Mouse (Mus musculus) hindbrain, embryonic 10.5 days (tissue): ENCODE results near the gene Lrrc36. TPM values are rescaled to one million over a fixed set of nuclear protein-coding genes. Genes with fewer than 3 reads are reported as not detected.

Experiments used
- DNase-seq: peaks from one replicate; pipeline ENCODE4 v3.0.0-alpha.2; 2017; ENCODE audit warnings: low spot score
- H3K27ac ChIP-seq: fragments of 300-500 bp; sonication (generic); 2 replicates; pipeline ENCODE4 v1.5.1; 2016; ENCODE audit warnings: mild to moderate bottlenecking, moderate library complexity
- H3K27me3 ChIP-seq: fragments of 300-500 bp; sonication (generic); 2 replicates; pipeline ENCODE4 v1.6.1; 2016; ENCODE audit warnings: mild to moderate bottlenecking; ENCODE audit not compliant: poor library complexity, insufficient read depth, severe bottlenecking
- H3K36me3 ChIP-seq: fragments of 300-500 bp; sonication (generic); 2 replicates; pipeline ENCODE4 v1.6.1; 2016; ENCODE audit warnings: mild to moderate bottlenecking, moderate library complexity
- H3K4me1 ChIP-seq: fragments of 300-500 bp; sonication (generic); replicated peaks from 2 replicates; pipeline ENCODE4 v1.6.1; 2016; ENCODE audit warnings: mild to moderate bottlenecking
- H3K4me3 ChIP-seq: fragments of 300-500 bp; sonication (generic); 2 replicates; pipeline ENCODE4 v1.5.1; 2016; ENCODE audit warnings: mild to moderate bottlenecking, moderate library complexity
- H3K9me3 ChIP-seq: fragments of 300-500 bp; sonication (generic); 2 replicates; pipeline ENCODE4 v1.6.1; 2016; ENCODE audit warnings: mild to moderate bottlenecking, moderate library complexity
- WGBS: fragments of 180-500 bp; shearing (Covaris S2); methylation state at CpG from one replicate; pipeline ENCODE4 v1.1.7; 2016; 5-methylcytosine and 5-hydroxymethylcytosine counted together
- polyA plus RNA-seq: library from polyadenylated mRNA; unstranded; fragments of >200 nt; fragmentation: Nextera tagmentation; extraction: Ambion mirVana; gene quantifications from 2 replicates; pipeline ENCODE4 v1.2.1, GENCODE M21; 2016

Gene Lrrc36
- polyA plus RNA-seq, 1 experiment from 2014 or later, result 2.5 TPM

DNA sequence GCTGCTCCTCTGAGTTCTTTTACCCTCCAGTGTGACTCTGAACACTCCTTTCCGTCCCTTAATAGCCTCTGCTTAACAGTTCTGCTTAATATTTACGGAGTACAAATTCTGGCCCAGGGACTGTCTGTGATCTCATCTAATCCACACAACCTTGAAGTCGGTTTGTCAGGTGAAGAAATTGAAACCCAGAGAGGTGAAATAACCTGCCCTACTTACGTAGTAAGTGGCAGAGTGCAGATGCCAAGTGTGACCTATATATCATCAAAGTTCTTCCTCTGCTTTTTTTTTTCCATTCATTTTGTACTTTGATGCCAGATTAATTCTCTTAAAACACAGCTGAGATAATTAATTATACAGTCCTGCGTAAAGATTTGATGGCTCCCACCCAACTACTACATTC, 20.8 kb downstream of the Lrrc36 start:
- peaks cover 20% of the 10 kb centered on the region for H3K4me1 ChIP-seq
- 85% methylated on average over 5 of the region's 5 CpGs for WGBS
- no peaks in the 10 kb centered on the region for H3K27me3 ChIP-seq
- H3K27ac ChIP-seq, result peak overlapping the region; percentile 82
- H3K9me3 ChIP-seq, result no peaks in the 10 kb centered on the region
- DNase-seq, result no peak
- H3K4me3 ChIP-seq, result no peak overlapping the region
- no peaks in the 10 kb centered on the region for H3K36me3 ChIP-seq

DNA sequence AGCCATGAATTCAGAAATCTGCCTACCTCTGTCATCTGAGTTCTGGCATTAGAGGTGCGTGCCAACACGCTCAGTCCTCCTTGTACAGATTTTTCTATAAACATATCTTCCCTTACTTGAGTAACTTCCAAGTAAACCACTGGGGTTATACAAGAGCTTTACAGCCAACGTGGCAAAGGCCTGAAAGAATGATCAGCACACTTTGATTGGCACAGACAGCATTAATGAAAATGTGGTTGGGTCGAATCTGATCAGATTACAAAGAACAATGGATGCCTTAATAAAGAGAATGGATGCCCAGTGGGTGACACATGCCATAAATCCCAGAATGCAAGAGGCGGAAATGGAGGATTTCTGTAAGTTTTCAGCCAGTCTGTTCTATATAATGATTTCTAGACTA, 22.8 kb downstream of the Lrrc36 start:
- H3K4me1 ChIP-seq, result peaks cover 20% of the 10 kb centered on the region
- DNase-seq, result no peak
- 78% methylated on average over 5 of the region's 5 CpGs for WGBS

DNA sequence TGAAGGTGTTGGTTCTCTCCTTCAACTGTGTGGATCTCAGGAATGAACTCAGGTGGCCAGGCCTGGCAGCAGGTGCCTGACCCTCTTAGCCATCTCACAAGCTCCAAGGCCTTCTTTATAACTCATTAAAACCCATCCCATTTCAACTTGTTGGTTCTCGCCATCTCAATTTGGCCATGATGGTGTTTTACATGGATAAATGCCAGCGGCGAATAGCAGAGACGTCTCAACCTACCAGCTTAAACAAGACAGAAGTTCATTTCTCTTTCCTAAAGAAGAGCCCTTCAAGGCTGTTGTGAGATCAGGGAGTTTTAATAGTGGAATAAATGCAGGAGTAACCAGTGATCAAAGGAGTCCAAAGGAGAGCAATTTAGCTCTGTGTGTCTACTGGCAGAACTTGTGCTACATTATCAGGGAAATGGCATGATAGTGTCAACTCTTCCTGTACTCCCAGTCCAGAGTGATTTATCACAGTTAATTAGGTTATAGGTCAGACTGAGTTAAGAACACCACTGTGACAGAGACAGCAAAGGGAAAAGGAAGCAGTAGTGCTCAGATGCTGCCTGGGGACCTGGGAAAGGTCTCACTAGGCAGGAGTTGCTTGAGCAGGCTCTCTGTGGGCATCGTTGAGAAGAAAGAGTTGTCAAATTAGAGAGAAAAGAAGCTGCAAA, 23.8 kb downstream of the Lrrc36 start:
- DNase-seq, result no peak
- WGBS, result 93% methylated on average over 5 of the region's 5 CpGs
- H3K4me3 ChIP-seq, result no peak overlapping the region
- H3K36me3 ChIP-seq, result no peaks in the 10 kb centered on the region
- H3K4me1 ChIP-seq, result peaks cover 25% of the 10 kb centered on the region
- no peaks in the 10 kb centered on the region for H3K27me3 ChIP-seq
- H3K9me3 ChIP-seq, result no peaks in the 10 kb centered on the region
- H3K27ac ChIP-seq, result no peak overlapping the region

More for the DNA sequence above, 22.8 kb downstream of the Lrrc36 start:
- H3K4me3 ChIP-seq, result no peak overlapping the region
- H3K27ac ChIP-seq, result no peak overlapping the region
- H3K36me3 ChIP-seq, result no peaks in the 10 kb centered on the region
- no peaks in the 10 kb centered on the region for H3K27me3 ChIP-seq
- no peaks in the 10 kb centered on the region for H3K9me3 ChIP-seq

DNA sequence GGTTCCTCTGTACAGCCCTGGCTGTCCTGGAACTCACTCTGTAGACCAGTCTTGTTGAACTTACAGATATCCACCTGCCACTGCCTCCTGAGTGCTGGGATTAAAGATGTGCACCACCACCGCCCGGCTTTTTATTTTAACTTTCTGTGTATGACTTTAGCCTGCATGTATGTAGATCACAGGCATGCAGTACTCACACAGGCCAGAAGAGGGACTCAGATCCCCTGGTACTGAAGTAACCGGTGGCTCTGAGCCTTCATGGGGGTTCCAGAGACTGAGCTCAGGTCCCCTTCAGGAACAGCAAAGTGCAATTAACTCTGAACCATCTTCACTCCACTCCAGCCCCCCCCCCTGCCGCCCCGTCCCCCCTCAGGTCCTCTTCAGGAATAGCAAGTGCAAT, 25.5 kb downstream of the Lrrc36 start:
- Histone ChIP-seq H3K27me3 (no peaks in the 10 kb centered on the region), H3K36me3 (no peaks in the 10 kb centered on the region), H3K4me3 (no peak overlapping the region), H3K27ac (no peak overlapping the region), H3K4me1 (peaks cover 10% of the 10 kb centered on the region), H3K9me3 (no peaks in the 10 kb centered on the region)
- WGBS, result 39% methylated on average over 5 of the region's 5 CpGs
- DNase-seq, result peak; percentile 60

DNA sequence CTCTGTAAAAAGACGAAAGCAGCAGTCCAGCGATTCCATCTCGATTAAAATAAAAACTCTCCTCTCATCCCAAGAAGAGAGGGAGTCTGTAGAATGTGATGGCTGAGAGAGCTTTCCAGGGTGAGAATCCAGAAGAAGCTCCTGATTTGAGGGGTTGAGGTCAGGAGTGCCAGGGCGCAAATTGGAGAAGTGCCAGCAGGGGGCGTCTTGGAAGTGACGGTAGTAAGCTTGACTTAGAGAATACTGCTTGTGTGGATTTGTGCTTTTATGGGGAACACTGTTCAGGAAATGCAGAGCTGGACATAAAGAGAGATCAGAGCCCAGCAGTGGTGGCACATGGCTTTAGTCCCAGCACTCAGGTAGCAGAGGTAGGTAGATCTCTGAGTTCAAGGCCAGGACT, 28.1 kb downstream of the Lrrc36 start:
- H3K4me3 ChIP-seq, result no peak overlapping the region
- peak; percentile 79 for DNase-seq
- WGBS, result 5% methylated on average over 6 of the region's 6 CpGs
- peak overlapping the region; percentile 50; the same call in 1 of the 2 replicates for H3K27ac ChIP-seq
- no peaks in the 10 kb centered on the region for H3K27me3 ChIP-seq
- H3K9me3 ChIP-seq, result no peaks in the 10 kb centered on the region
- H3K36me3 ChIP-seq, result no peaks in the 10 kb centered on the region
- peaks cover 20% of the 10 kb centered on the region for H3K4me1 ChIP-seq

DNA sequence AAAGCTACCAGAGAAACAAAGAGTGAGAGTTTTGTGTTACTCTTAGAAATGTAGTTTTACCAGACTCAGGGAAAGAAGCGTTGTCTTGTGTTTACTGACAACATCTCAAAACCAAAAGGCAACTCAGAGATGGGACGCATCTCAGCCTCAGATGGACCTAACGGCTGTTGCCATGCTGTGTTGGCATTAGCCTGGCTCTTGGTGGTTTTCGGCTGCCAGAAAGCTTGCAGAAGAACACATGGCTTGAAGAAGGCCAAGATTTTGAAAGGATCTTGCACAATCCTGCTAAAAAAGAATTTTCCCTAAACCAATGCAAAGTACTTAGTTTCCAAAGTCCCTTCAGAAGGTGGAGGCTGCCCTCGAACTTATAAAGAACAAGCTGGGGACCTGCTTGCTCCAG, 29.3 kb downstream of the Lrrc36 start:
- Histone ChIP-seq H3K36me3 (no peaks in the 10 kb centered on the region), H3K27me3 (no peaks in the 10 kb centered on the region), H3K9me3 (no peaks in the 10 kb centered on the region), H3K4me3 (no peak overlapping the region), H3K4me1 (peaks cover 21% of the 10 kb centered on the region), H3K27ac (no peak overlapping the region)
- DNase-seq, result no peak
- WGBS, result 93% methylated on average over 5 of the region's 5 CpGs

DNA sequence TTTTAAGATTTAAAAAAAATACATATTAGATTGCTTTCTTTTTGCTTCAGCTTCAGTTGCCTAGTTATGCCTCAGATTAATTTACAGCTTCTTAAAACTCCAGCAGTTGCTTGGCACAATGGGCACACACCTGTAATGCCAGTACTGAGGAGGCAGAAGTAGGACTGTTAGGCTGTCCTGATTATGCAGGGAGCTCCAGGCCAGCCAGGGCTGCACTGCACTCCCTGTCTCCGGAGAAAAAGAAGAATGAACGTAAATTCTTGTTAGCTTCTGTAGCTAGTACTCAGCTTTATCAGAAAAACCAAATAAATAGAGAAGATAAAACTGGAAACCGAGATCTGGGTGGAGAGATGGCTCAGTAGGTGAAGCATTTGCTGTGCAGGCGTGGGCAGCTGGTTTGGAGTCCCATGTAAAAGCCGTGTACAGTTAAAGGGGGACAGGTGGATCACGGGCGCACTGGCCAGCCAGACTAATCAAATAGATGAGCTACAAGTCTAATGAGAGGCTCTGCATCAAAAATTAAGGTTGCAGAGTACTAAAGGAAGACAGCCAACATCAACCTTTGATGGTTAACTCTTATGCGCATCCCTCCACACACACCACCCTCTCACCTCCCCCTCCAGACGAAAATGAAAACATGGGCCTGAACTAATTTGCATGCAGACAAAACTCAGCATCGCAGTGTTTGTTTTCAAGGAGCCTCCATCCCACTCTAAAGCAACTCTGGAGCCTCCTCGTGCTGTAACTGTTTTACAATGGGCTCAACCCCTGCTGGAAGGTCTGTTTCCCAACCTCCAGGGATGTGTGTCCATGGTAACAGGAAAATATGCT, 32.1 kb downstream of the Lrrc36 start:
- Histone ChIP-seq H3K4me3 (peak overlapping the region; percentile 35), H3K4me1 (peaks cover 21% of the 10 kb centered on the region), H3K36me3 (no peaks in the 10 kb centered on the region), H3K27ac (peak overlapping the region; percentile 92), H3K27me3 (no peaks in the 10 kb centered on the region), H3K9me3 (no peaks in the 10 kb centered on the region)
- peak; percentile 72 for DNase-seq
- WGBS, result 21% methylated on average over 11 of the region's 11 CpGs

DNA sequence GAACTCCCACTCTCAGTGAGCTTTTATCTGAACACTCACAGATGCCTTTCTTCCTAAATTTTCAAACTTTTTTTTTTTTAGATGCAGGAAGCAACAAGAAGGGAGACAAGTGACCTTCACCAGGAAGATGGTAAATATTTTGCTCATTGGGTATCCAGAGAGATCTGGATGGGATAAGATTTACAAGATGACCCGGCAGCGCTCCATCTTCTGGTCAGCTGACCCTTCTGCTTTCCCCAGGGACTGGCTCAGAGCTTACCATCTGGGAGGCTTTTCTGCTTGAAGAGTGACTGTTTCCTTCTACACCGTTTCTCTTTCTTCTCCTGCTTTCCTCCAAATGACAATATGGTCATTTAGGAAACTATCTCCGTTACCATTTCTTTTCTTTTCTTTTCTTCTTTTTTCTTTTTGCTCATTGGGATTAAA, 32.8 kb downstream of the Lrrc36 start:
- no peaks in the 10 kb centered on the region for H3K27me3 ChIP-seq
- no peaks in the 10 kb centered on the region for H3K9me3 ChIP-seq
- H3K36me3 ChIP-seq, result no peaks in the 10 kb centered on the region
- H3K4me1 ChIP-seq, result peaks cover 21% of the 10 kb centered on the region
- peak overlapping the region; percentile 35 for H3K4me3 ChIP-seq
- peak overlapping the region; percentile 92 for H3K27ac ChIP-seq
- peak; percentile 70 for DNase-seq
- 9% methylated on average over 4 of the region's 4 CpGs for WGBS

DNA sequence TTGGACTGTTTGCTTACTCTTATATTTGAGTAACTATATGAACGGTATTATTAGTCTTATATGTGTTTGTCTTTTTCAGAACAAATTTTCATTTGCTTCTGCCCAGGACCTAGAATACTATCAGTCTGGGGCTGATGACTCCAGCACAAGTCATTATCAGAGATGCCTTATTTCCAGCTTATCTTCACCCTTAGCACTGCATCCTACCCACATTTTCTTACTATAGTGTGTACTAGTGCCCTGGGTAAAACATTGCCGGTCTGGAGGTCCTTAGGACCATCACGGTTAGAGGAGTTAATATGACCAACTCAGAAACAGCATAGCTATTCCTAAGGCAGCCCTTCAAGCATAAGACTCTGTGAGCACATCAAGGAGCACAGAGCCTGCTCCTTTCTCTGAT, 34.8 kb downstream of the Lrrc36 start:
- H3K27ac ChIP-seq, result 0 out of 2 replicates have a peak overlapping the region, but pooled peaks have one; percentile 40
- WGBS, result 97% methylated on average over 3 of the region's 3 CpGs

DNA sequence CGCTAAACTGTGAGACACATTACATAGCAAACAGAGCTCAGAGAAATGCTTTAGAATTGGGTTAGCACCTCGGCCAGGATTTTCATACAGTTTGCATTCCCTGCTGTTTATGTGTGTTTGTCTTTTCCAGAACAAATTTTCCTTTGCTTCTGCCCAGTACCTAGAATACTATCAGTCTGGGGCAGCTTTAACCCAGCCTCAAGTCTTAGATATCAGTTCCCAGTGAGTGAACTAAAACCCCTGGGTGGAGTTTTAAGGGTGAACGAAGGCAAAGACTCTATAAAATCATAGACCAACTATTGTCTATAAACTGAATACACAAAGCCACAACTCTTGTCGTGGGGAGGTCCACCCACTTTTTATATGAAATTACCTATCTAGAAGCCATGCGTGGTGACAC, 35.2 kb downstream of the Lrrc36 start:
- no peaks in the 10 kb centered on the region for H3K36me3 ChIP-seq
- H3K4me1 ChIP-seq, result peaks cover 26% of the 10 kb centered on the region
- 91% methylated on average over 5 of the region's 5 CpGs for WGBS
- no peak overlapping the region for H3K4me3 ChIP-seq
- DNase-seq, result no peak
- no peaks in the 10 kb centered on the region for H3K27me3 ChIP-seq
- H3K27ac ChIP-seq, result 0 out of 2 replicates have a peak overlapping the region, but pooled peaks have one; percentile 40
- no peaks in the 10 kb centered on the region for H3K9me3 ChIP-seq

More for the DNA sequence above, 34.8 kb downstream of the Lrrc36 start:
- Histone ChIP-seq H3K9me3 (no peaks in the 10 kb centered on the region), H3K4me1 (peaks cover 26% of the 10 kb centered on the region), H3K27me3 (no peaks in the 10 kb centered on the region), H3K36me3 (no peaks in the 10 kb centered on the region), H3K4me3 (no peak overlapping the region)
- no peak for DNase-seq

DNA sequence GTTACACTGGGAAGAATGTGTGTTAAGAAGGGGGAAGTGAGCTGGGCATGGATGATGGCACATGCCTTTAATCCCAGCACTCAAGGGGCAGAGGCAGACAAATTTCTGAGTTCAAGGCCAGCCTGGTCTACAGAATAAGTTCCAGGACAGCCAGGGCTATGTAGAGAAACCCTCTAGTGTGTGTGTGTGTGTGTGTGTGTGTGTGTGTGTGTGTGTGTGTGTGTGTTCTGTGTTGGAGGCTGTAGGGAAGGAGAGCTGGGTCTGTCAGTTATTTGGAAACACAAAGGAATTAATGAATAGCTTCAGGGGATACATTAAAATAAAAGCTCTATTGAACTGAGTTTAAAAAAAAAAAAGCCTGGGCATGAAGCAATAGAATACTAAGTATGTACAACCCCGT, 37.6 kb downstream of the Lrrc36 start:
- H3K4me1 ChIP-seq, result peaks cover 17% of the 10 kb centered on the region
- 44% methylated on average over 1 of the region's 1 CpGs for WGBS
- DNase-seq, result no peak
- no peak overlapping the region for H3K4me3 ChIP-seq
- no peaks in the 10 kb centered on the region for H3K27me3 ChIP-seq
- no peaks in the 10 kb centered on the region for H3K9me3 ChIP-seq
- H3K36me3 ChIP-seq, result no peaks in the 10 kb centered on the region
- no peak overlapping the region; the same call in 1 of the 2 replicates for H3K27ac ChIP-seq

DNA sequence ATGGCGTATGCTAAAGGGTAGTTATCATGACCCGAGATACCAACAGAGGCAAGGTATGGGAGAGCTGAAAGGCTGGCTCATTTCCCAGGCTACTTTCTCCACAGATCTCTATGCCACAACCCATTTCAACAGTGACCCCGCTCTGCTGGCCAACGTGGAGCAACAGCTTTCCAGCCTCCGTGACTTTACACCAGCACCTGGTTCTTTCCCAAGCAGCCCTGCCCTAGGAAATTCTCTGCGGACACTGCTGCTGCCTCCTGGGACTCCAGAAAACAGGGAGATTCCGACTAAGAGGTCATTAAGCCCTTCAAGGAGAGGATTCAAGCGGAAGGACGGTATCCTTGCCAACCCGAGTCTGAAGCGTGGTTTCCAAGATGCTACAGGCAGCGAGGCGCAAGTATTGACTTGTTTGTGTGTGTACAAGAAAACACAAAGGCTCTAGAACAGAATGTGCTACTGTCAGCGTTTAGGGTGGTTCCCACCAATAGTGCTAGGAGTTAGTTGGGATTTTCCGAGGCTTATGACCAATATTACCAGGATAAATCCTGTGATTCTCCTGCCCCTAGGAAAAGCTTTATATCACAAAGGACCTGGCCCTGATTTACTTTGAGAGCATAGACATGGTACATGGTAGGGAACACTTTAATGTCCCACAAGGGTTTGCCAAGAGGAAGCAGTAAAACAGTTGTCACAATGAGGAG, 38.7 kb downstream of the Lrrc36 start:
- no peaks in the 10 kb centered on the region for H3K27me3 ChIP-seq
- H3K9me3 ChIP-seq, result no peaks in the 10 kb centered on the region
- DNase-seq, result no peak
- H3K27ac ChIP-seq, result peak overlapping the region; percentile 56; the same call in 1 of the 2 replicates
- H3K4me3 ChIP-seq, result no peak overlapping the region
- H3K4me1 ChIP-seq, result peaks cover 13% of the 10 kb centered on the region
- WGBS, result 70% methylated on average over 15 of the region's 15 CpGs
- no peaks in the 10 kb centered on the region for H3K36me3 ChIP-seq
